Mouse (Mus musculus): Measurements from ENCODE around the gene Txndc12. TPM values are rescaled to one million over a fixed set of nuclear protein-coding genes. Genes with fewer than 3 reads are reported as not detected.

Txndc12 gene
- polyA plus RNA-seq, 1 experiment: 0.05 TPM

DNA sequence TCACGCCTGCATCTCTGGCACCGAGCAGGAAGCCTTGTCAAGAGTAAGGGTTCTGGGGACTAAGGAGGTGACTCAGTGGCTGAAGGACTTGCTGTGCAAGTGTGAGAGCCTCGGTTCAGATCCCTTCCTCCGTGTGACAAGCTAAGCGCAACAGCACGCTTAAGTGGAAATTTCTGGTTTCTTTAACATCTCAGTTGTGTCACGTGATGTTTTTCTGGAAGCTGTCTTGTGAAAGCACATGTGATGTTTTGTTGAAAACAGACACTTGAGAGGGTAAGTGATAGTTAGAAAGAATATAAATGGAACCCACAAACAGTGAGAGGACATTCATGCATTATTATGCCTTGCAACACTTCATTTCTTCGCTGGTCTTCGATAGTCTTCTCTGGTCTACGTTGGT lies 70.4 kb downstream of the Txndc12 start:
- H3K4me3 ChIP-seq (replicated peaks): no peak overlapping the region
- no peaks in the 10 kb centered on the region for H3K4me1 ChIP-seq (ENCODE audit: control insufficient read depth)
- TF ChIP-seq TAL1 (IDR thresholded peaks at IDR 0.05; ENCODE audit: low read length) (no peak), GATA1 (IDR thresholded peaks at IDR 0.05; ENCODE audit: low read length) (no peak)
- H3K36me3 ChIP-seq (ENCODE audit: control insufficient read depth): no peaks in the 10 kb centered on the region
- H3K27me3 ChIP-seq (ENCODE audit: control insufficient read depth): peaks cover 40% of the 10 kb centered on the region
- H3K9me3 ChIP-seq (ENCODE audit: control insufficient read depth, low read length): no peaks in the 10 kb centered on the region

DNA sequence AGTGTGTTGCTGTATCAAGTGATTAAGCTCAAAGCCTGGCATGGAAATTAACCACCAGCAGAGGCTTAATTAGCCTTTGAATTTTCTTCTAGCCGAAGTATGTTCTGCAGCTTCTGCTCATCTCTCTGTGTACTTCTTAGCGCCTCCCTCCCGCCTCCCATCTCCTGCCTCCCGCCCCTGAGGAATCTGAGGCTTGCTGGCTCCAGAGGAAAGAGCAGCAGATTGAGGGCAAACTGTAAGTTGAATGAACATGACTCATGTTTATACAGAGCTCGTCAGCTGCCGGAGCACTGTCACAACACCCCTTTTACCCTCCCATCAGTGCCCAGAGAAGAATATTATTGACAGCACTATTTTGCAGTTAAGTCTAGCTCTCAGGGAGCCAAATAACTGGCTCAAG lies 71.5 kb downstream of the Txndc12 start:
- H3K9me3 ChIP-seq (ENCODE audit: control insufficient read depth, low read length): no peaks in the 10 kb centered on the region
- peaks cover 45% of the 10 kb centered on the region for H3K27me3 ChIP-seq (ENCODE audit: control insufficient read depth)
- H3K4me1 ChIP-seq (ENCODE audit: control insufficient read depth): no peaks in the 10 kb centered on the region
- no peak overlapping the region for H3K4me3 ChIP-seq (replicated peaks)
- TF ChIP-seq GATA1 (IDR thresholded peaks at IDR 0.05; ENCODE audit: low read length) (no peak), TAL1 (IDR thresholded peaks at IDR 0.05; ENCODE audit: low read length) (no peak)
- no peaks in the 10 kb centered on the region for H3K36me3 ChIP-seq (ENCODE audit: control insufficient read depth)

DNA sequence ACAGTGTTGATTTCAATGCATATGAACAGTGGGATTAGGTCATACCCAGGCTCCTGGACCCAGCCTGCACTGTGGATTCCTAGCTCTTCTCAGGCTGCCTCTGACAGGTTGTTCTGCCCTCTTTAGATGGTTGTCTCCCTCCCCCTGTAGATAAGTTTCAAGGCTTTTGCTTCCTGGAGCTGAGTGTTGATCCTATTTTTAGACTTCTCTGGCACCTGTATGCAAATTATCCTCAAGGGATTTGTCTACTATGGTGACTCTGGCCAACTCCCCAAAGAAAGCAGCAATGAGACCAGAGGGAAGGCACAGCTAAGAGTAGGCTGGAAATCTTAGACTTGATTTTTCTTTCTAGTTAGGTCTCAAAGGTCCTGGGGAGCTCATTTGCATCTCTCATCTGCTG lies 73.1 kb downstream of the Txndc12 start:
- Histone ChIP-seq H3K36me3 (ENCODE audit: control insufficient read depth) (no peaks in the 10 kb centered on the region), H3K4me1 (ENCODE audit: control insufficient read depth) (no peaks in the 10 kb centered on the region), H3K4me3 (replicated peaks) (no peak overlapping the region), H3K9me3 (ENCODE audit: control insufficient read depth, low read length) (no peaks in the 10 kb centered on the region), H3K27me3 (ENCODE audit: control insufficient read depth) (peaks cover 45% of the 10 kb centered on the region)
- TF ChIP-seq TAL1 (IDR thresholded peaks at IDR 0.05; ENCODE audit: low read length): no peak

DNA sequence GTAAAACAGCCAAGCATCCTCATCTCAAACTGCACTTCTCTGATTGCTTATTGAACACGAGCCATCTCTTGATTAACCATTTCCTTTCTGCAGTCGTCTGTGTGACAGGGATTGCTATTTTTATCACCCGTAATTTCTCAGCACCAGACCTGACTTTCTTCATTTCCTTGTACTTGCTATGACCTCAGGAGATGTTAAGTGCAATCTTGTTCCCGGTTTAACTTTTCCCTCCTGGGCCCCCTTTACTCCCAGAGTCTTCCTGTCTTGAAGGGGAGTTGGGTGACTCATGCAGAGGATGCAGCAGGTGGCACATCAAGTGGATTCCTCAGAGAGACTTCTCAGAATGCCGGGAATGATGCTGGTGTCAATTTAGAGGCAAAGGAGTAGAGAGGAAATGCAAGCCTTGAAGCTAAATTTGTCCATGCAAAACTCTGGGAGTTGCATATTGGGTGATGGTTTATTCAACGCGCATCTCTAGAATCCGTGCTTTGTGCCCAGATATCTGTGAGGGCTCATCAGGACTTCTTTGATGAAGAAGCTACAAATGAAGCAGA lies 75.5 kb downstream of the Txndc12 start:
- TF ChIP-seq GATA1 (IDR thresholded peaks at IDR 0.05; ENCODE audit: low read length) (no peak), TAL1 (IDR thresholded peaks at IDR 0.05; ENCODE audit: low read length) (no peak)
- H3K27me3 ChIP-seq (ENCODE audit: control insufficient read depth): peaks cover 41% of the 10 kb centered on the region
- no peaks in the 10 kb centered on the region for H3K4me1 ChIP-seq (ENCODE audit: control insufficient read depth)
- no peaks in the 10 kb centered on the region for H3K9me3 ChIP-seq (ENCODE audit: control insufficient read depth, low read length)
- H3K4me3 ChIP-seq (replicated peaks): no peak overlapping the region
- H3K36me3 ChIP-seq (ENCODE audit: control insufficient read depth): no peaks in the 10 kb centered on the region

Other genes with a start within 250 kb of the Txndc12 start
- 2.5 and 2.6 TPM in 2 replicates for gene Cc2d1b, start 214.7 kb upstream of the Txndc12 start, polyA plus RNA-seq (2012)
- not detected in 2 replicates for gene 3110021N24Rik, start 115.0 kb upstream of the Txndc12 start, polyA plus RNA-seq (2012)
- not detected in 2 replicates for gene Zfyve9, start 53.8 kb upstream of the Txndc12 start, polyA plus RNA-seq (2012)
- gene Btf3l4, start 987 bp upstream of the Txndc12 start, polyA plus RNA-seq (2012): 0.32 and 0.61 TPM in 2 replicates
- 3.2 and 3.6 TPM in 2 replicates for gene Kti12, start 13.2 kb downstream of the Txndc12 start, polyA plus RNA-seq (2012)
- not detected in 2 replicates for gene A730015C16Rik, start 14.0 kb downstream of the Txndc12 start, polyA plus RNA-seq (2012)
- 0.19 TPM in 1 of 2 replicates, not detected in the other for gene Rab3b, start 44.5 kb downstream of the Txndc12 start, polyA plus RNA-seq (2012)
- gene Nrd1, start 166.1 kb downstream of the Txndc12 start, polyA plus RNA-seq (2012): 3.9 and 4.5 TPM in 2 replicates